Mouse (Mus musculus): Measurements from ENCODE around the gene Syne1. TPM values are rescaled to one million over a fixed set of nuclear protein-coding genes. Genes with fewer than 3 reads are reported as not detected.

Gene Syne1
- polyA plus RNA-seq, 1 experiment from 2014 or later: 17.5 TPM

GRCm38 (mm10) chr10:5317602-5318001 lies 233.7 kb downstream of the Syne1 start:
- Histone ChIP-seq H3K27me3 (replicated peaks) (no peaks in the 10 kb centered on the region), H3K4me3 (no peak overlapping the region), H3K9me3 (no peaks in the 10 kb centered on the region), H3K9ac (no peak overlapping the region), H3K4me1 (no peaks in the 10 kb centered on the region), H3K36me3 (replicated peaks) (0 out of 2 replicates have a peak, but pooled peaks cover 2% of the 10 kb centered on the region), H3K27ac (no peak overlapping the region), H3K4me2 (no peak overlapping the region)
- 23% methylated on average over 6 of the region's 6 CpGs for WGBS
- ATAC-seq (replicated peaks): 0 out of 2 replicates have a peak, but pooled peaks have one; percentile 52

- peaks cover 11% of the 10 kb centered on the region for H3K4me1 ChIP-seq
- H3K27me3 ChIP-seq (replicated peaks): no peaks in the 10 kb centered on the region
- no peak overlapping the region for H3K27ac ChIP-seq
- 0 out of 2 replicates have a peak, but pooled peaks cover 2% of the 10 kb centered on the region for H3K36me3 ChIP-seq (replicated peaks)
- no peak overlapping the region for H3K9ac ChIP-seq
- ATAC-seq (replicated peaks): no peak
- H3K9me3 ChIP-seq: no peaks in the 10 kb centered on the region
- no peak overlapping the region for H3K4me2 ChIP-seq
- H3K4me3 ChIP-seq: no peak overlapping the region
- 78% methylated on average over 4 of the region's 4 CpGs for WGBS
These were observed 238.8 kb downstream of the Syne1 start for GRCm38 (mm10) chr10:5312437-5312836.

GRCm38 (mm10) chr10:5309961-5310713 lies 241.1 kb downstream of the Syne1 start:
- no peak overlapping the region for H3K27ac ChIP-seq
- H3K36me3 ChIP-seq (replicated peaks): no peaks in the 10 kb centered on the region
- no peak overlapping the region for H3K4me3 ChIP-seq
- 6% methylated on average over 4 of the region's 4 CpGs for WGBS
- ATAC-seq (replicated peaks): peak; percentile 81
- H3K4me1 ChIP-seq: peaks cover 11% of the 10 kb centered on the region
- no peaks in the 10 kb centered on the region for H3K9me3 ChIP-seq
- H3K4me2 ChIP-seq: no peak overlapping the region
- H3K27me3 ChIP-seq (replicated peaks): no peaks in the 10 kb centered on the region
- H3K9ac ChIP-seq: no peak overlapping the region

GRCm38 (mm10) chr10:5309398-5309797 lies 241.9 kb downstream of the Syne1 start:
- H3K27me3 ChIP-seq (replicated peaks): no peaks in the 10 kb centered on the region
- H3K4me3 ChIP-seq: no peak overlapping the region
- WGBS: 30% methylated on average over 10 of the region's 10 CpGs
- H3K9me3 ChIP-seq: no peaks in the 10 kb centered on the region
- H3K36me3 ChIP-seq (replicated peaks): no peaks in the 10 kb centered on the region
- ATAC-seq (replicated peaks): no peak
- no peak overlapping the region for H3K27ac ChIP-seq
- H3K4me2 ChIP-seq: no peak overlapping the region
- peaks cover 11% of the 10 kb centered on the region for H3K4me1 ChIP-seq
- H3K9ac ChIP-seq: no peak overlapping the region

- no peak overlapping the region for H3K4me3 ChIP-seq
- ATAC-seq (replicated peaks): no peak
- WGBS: 56% methylated on average over 6 of the region's 6 CpGs
These were observed 245.7 kb downstream of the Syne1 start for GRCm38 (mm10) chr10:5305555-5305954.

GRCm38 (mm10) chr10:5295291-5295891 lies 255.9 kb downstream of the Syne1 start:
- 0 out of 2 replicates have a peak, but pooled peaks have one; percentile 19 for ATAC-seq (replicated peaks)
- no peaks in the 10 kb centered on the region for H3K9me3 ChIP-seq

More at GRCm38 (mm10) chr10:5305555-5305954, 245.7 kb downstream of the Syne1 start:
- no peak overlapping the region for H3K9ac ChIP-seq
- H3K4me2 ChIP-seq: no peak overlapping the region
- peaks cover 10% of the 10 kb centered on the region for H3K4me1 ChIP-seq
- H3K9me3 ChIP-seq: no peaks in the 10 kb centered on the region
- H3K36me3 ChIP-seq (replicated peaks): no peaks in the 10 kb centered on the region
- H3K27ac ChIP-seq: no peak overlapping the region
- no peaks in the 10 kb centered on the region for H3K27me3 ChIP-seq (replicated peaks)

GRCm38 (mm10) chr10:5289575-5289909 lies 261.7 kb downstream of the Syne1 start:
- Histone ChIP-seq H3K27ac (no peak overlapping the region), H3K9me3 (no peaks in the 10 kb centered on the region), H3K27me3 (replicated peaks) (no peaks in the 10 kb centered on the region), H3K4me1 (no peaks in the 10 kb centered on the region), H3K9ac (no peak overlapping the region), H3K4me2 (no peak overlapping the region), H3K4me3 (no peak overlapping the region), H3K36me3 (replicated peaks) (no peaks in the 10 kb centered on the region)
- ATAC-seq (replicated peaks): no peak; the same call in 1 of the 2 replicates
- WGBS: 89% methylated on average over 5 of the region's 5 CpGs

More at GRCm38 (mm10) chr10:5295291-5295891, 255.9 kb downstream of the Syne1 start:
- Histone ChIP-seq H3K27me3 (replicated peaks) (no peaks in the 10 kb centered on the region), H3K36me3 (replicated peaks) (no peaks in the 10 kb centered on the region), H3K27ac (no peak overlapping the region), H3K4me3 (no peak overlapping the region), H3K4me2 (no peak overlapping the region), H3K4me1 (peaks cover 4% of the 10 kb centered on the region; the same call in 1 of the 2 replicates), H3K9ac (no peak overlapping the region)
- WGBS: 31% methylated on average over 7 of the region's 7 CpGs

GRCm38 (mm10) chr10:5288716-5289574 lies 262.3 kb downstream of the Syne1 start:
- Histone ChIP-seq H3K27ac (no peak overlapping the region), H3K9ac (no peak overlapping the region), H3K36me3 (replicated peaks) (no peaks in the 10 kb centered on the region), H3K27me3 (replicated peaks) (no peaks in the 10 kb centered on the region), H3K4me1 (no peaks in the 10 kb centered on the region), H3K4me3 (no peak overlapping the region), H3K9me3 (no peaks in the 10 kb centered on the region), H3K4me2 (no peak overlapping the region)
- WGBS: 54% methylated on average over 19 of the region's 19 CpGs
- ATAC-seq (replicated peaks): peak; percentile 81

- H3K27me3 ChIP-seq (replicated peaks): no peaks in the 10 kb centered on the region
- no peak for ATAC-seq (replicated peaks)
- H3K36me3 ChIP-seq (replicated peaks): no peaks in the 10 kb centered on the region
- no peak overlapping the region for H3K27ac ChIP-seq
- no peak overlapping the region for H3K4me3 ChIP-seq
- no peaks in the 10 kb centered on the region for H3K4me1 ChIP-seq
- H3K9ac ChIP-seq: no peak overlapping the region
- H3K9me3 ChIP-seq: no peaks in the 10 kb centered on the region
- no peak overlapping the region for H3K4me2 ChIP-seq
- 71% methylated on average over 6 of the region's 6 CpGs for WGBS
These were observed 263.0 kb downstream of the Syne1 start for GRCm38 (mm10) chr10:5288262-5288661.

GRCm38 (mm10) chr10:5275769-5276168 lies 275.5 kb downstream of the Syne1 start:
- 89% methylated on average over 5 of the region's 5 CpGs for WGBS
- no peak for ATAC-seq (replicated peaks)

GRCm38 (mm10) chr10:5270641-5271040 lies 280.6 kb downstream of the Syne1 start:
- Histone ChIP-seq H3K4me2 (no peak overlapping the region), H3K36me3 (replicated peaks) (no peaks in the 10 kb centered on the region), H3K4me1 (no peaks in the 10 kb centered on the region), H3K4me3 (no peak overlapping the region), H3K27me3 (replicated peaks) (no peaks in the 10 kb centered on the region), H3K9me3 (no peaks in the 10 kb centered on the region), H3K27ac (no peak overlapping the region), H3K9ac (no peak overlapping the region)
- WGBS: 94% methylated on average over 2 of the region's 2 CpGs
- ATAC-seq (replicated peaks): no peak

More at GRCm38 (mm10) chr10:5275769-5276168, 275.5 kb downstream of the Syne1 start:
- Histone ChIP-seq H3K4me2 (no peak overlapping the region), H3K27ac (no peak overlapping the region), H3K9me3 (no peaks in the 10 kb centered on the region), H3K27me3 (replicated peaks) (no peaks in the 10 kb centered on the region), H3K4me3 (no peak overlapping the region), H3K9ac (no peak overlapping the region), H3K36me3 (replicated peaks) (no peaks in the 10 kb centered on the region), H3K4me1 (no peaks in the 10 kb centered on the region)

GRCm38 (mm10) chr10:5264418-5264817 lies 286.9 kb downstream of the Syne1 start:
- ATAC-seq (replicated peaks): peak; percentile 84
- H3K9ac ChIP-seq: no peak overlapping the region
- 0 out of 2 replicates have a peak overlapping the region, but pooled peaks have one; percentile 27 for H3K27ac ChIP-seq
- H3K4me1 ChIP-seq: no peaks in the 10 kb centered on the region
- 66% methylated on average over 10 of the region's 10 CpGs for WGBS
- no peaks in the 10 kb centered on the region for H3K27me3 ChIP-seq (replicated peaks)
- no peak overlapping the region for H3K4me3 ChIP-seq
- no peaks in the 10 kb centered on the region for H3K36me3 ChIP-seq (replicated peaks)
- no peaks in the 10 kb centered on the region for H3K9me3 ChIP-seq
- no peak overlapping the region for H3K4me2 ChIP-seq

Measured in midbrain, embryonic 15.5 days (tissue).